Mouse (Mus musculus) lung, embryonic 14.5 days (tissue): Measurements from ENCODE around the gene Stk10. TPM values are rescaled to one million over a fixed set of nuclear protein-coding genes. Genes with fewer than 3 reads are reported as not detected.
"Not testable (repeated sequence)": the region's sequence is repeated elsewhere in the genome, so short reads cannot be mapped to it uniquely, and the experiment has no call there.

ENCODE experiments used
- ATAC-seq: fragments of 200-750 bp; cut with Nextera tagmentation; 2 replicates; pipeline ENCODE4 v1.8.0; 2017; ENCODE audit warnings: mild to moderate bottlenecking, moderate TSS enrichment, moderate library complexity; ENCODE audit not compliant: insufficient read depth
- DNase-seq: peaks from one replicate; pipeline ENCODE4 v3.0.0-alpha.2; 2015
- H3K27ac ChIP-seq: fragments of 300-500 bp; sonication (generic); 2 replicates; pipeline ENCODE4 v1.5.1; 2014; ENCODE audit warnings: low read depth, mild to moderate bottlenecking, moderate library complexity
- H3K27me3 ChIP-seq: fragments of 300-500 bp; sonication (generic); 2 replicates; pipeline ENCODE4 v1.6.1; 2014; ENCODE audit warnings: low read length, control low read depth; ENCODE audit not compliant: insufficient read depth
- H3K36me3 ChIP-seq: fragments of 300-500 bp; sonication (generic); 2 replicates; pipeline ENCODE4 v1.6.1; 2014; ENCODE audit warnings: control low read depth; ENCODE audit not compliant: insufficient read depth
- H3K4me1 ChIP-seq: fragments of 300-500 bp; sonication (generic); 2 replicates; pipeline ENCODE4 v1.6.1; 2014; ENCODE audit warnings: antibody characterized with exemption, control low read depth; ENCODE audit not compliant: insufficient read depth
- H3K4me2 ChIP-seq: fragments of 300-500 bp; sonication (generic); 2 replicates; pipeline ENCODE4 v1.6.1; 2014; ENCODE audit warnings: mild to moderate bottlenecking
- H3K4me3 ChIP-seq: fragments of 300-500 bp; sonication (generic); 2 replicates; pipeline ENCODE4 v1.5.1; 2014; ENCODE audit warnings: low read depth, low read length
- H3K9ac ChIP-seq: fragments of 300-500 bp; sonication (generic); 2 replicates; pipeline ENCODE4 v1.6.1; 2014
- H3K9me3 ChIP-seq: fragments of 300-500 bp; sonication (generic); 2 replicates; pipeline ENCODE4 v1.6.1; 2016; ENCODE audit warnings: low read depth, low read length, control low read depth
- CTCF ChIP-seq: IDR thresholded peaks from 2 replicates; pipeline ENCODE4 v1.5.1; 2016; ENCODE audit warnings: antibody characterized with exemption, low read depth
- WGBS: fragments of 180-500 bp; shearing (Covaris S2); extraction: QIAGEN DNeasy Blood & Tissue Kit; methylation state at CpG from one replicate; pipeline ENCODE4 v1.1.7; 2014; 5-methylcytosine and 5-hydroxymethylcytosine counted together
- polyA plus RNA-seq: library from polyadenylated mRNA; unstranded; fragments of >200 nt; fragmentation: Nextera tagmentation; extraction: Ambion mirVana; gene quantifications from 2 replicates; pipeline ENCODE4 v1.2.1, GENCODE M21; 2014

Stk10 gene
- polyA plus RNA-seq, 1 experiment from 2014 or later, result 2.0 TPM

GRCm38 (mm10) chr11:32616091-32616490, 83.0 kb downstream of the Stk10 start:
- H3K4me2 ChIP-seq, result no peak overlapping the region; the same call in 1 of the 2 replicates

GRCm38 (mm10) chr11:32618036-32618435, 84.9 kb downstream of the Stk10 start:
- TF ChIP-seq CTCF, result no peak
- peaks cover 9% of the 10 kb centered on the region for H3K4me1 ChIP-seq
- H3K4me2 ChIP-seq, result no peak overlapping the region
- DNase-seq, result no peak
- ATAC-seq, result no peak
- H3K4me3 ChIP-seq, result no peak overlapping the region
- WGBS, result 78% methylated on average over 1 of the region's 1 CpGs
- H3K27me3 ChIP-seq, result no peaks in the 10 kb centered on the region
- H3K9me3 ChIP-seq, result no peaks in the 10 kb centered on the region
- 0 out of 2 replicates have a peak, but pooled peaks cover 4% of the 10 kb centered on the region for H3K36me3 ChIP-seq
- H3K27ac ChIP-seq, result no peak overlapping the region
- H3K9ac ChIP-seq, result no peak overlapping the region

More at GRCm38 (mm10) chr11:32616091-32616490, 83.0 kb downstream of the Stk10 start:
- Histone ChIP-seq H3K27me3 (no peaks in the 10 kb centered on the region), H3K27ac (no peak overlapping the region), H3K9me3 (no peaks in the 10 kb centered on the region), H3K4me3 (no peak overlapping the region), H3K36me3 (0 out of 2 replicates have a peak, but pooled peaks cover 4% of the 10 kb centered on the region), H3K4me1 (peaks cover 9% of the 10 kb centered on the region), H3K9ac (no peak overlapping the region)
- WGBS, result 59% methylated on average over 6 of the region's 6 CpGs
- ATAC-seq (no peak), DNase-seq (no peak)
- TF ChIP-seq CTCF, result no peak

GRCm38 (mm10) chr11:32618641-32619040, 85.5 kb downstream of the Stk10 start:
- not testable (repeated sequence) for H3K4me1 ChIP-seq, H3K4me3 ChIP-seq, H3K9me3 ChIP-seq, H3K36me3 ChIP-seq, DNase-seq, H3K27me3 ChIP-seq, H3K4me2 ChIP-seq, H3K9ac ChIP-seq, ATAC-seq
- peak; percentile 38 for TF ChIP-seq CTCF
- H3K27ac ChIP-seq, result peak overlapping the region; percentile 85; the same call in 1 of the 2 replicates
- 80% methylated on average over 5 of the region's 5 CpGs for WGBS

- no peak overlapping the region for H3K4me2 ChIP-seq
- WGBS, result 27% methylated on average over 8 of the region's 8 CpGs
- no peak for TF ChIP-seq CTCF
Observed at GRCm38 (mm10) chr11:32619257-32619816, 86.2 kb downstream of the Stk10 start.

GRCm38 (mm10) chr11:32619866-32620456, 86.9 kb downstream of the Stk10 start:
- peak overlapping the region; percentile 85 for H3K27ac ChIP-seq
- H3K36me3 ChIP-seq, result 0 out of 2 replicates have a peak, but pooled peaks cover 4% of the 10 kb centered on the region
- no peaks in the 10 kb centered on the region for H3K27me3 ChIP-seq
- no peak for TF ChIP-seq CTCF
- DNase-seq (no peak), ATAC-seq (no peak)
- peaks cover 9% of the 10 kb centered on the region for H3K4me1 ChIP-seq
- no peak overlapping the region for H3K4me2 ChIP-seq
- no peak overlapping the region for H3K9ac ChIP-seq
- H3K4me3 ChIP-seq, result no peak overlapping the region
- no peaks in the 10 kb centered on the region for H3K9me3 ChIP-seq
- 64% methylated on average over 6 of the region's 6 CpGs for WGBS

More at GRCm38 (mm10) chr11:32619257-32619816, 86.2 kb downstream of the Stk10 start:
- Histone ChIP-seq H3K27me3 (no peaks in the 10 kb centered on the region), H3K9me3 (no peaks in the 10 kb centered on the region), H3K36me3 (0 out of 2 replicates have a peak, but pooled peaks cover 4% of the 10 kb centered on the region), H3K4me1 (peaks cover 9% of the 10 kb centered on the region), H3K27ac (peak overlapping the region; percentile 85), H3K4me3 (no peak overlapping the region), H3K9ac (no peak overlapping the region)
- ATAC-seq, result peak; percentile 89
- peak; percentile 88 for DNase-seq

- Histone ChIP-seq H3K9me3 (no peaks in the 10 kb centered on the region), H3K4me2 (no peak overlapping the region), H3K27ac (no peak overlapping the region), H3K27me3 (no peaks in the 10 kb centered on the region), H3K4me3 (no peak overlapping the region), H3K36me3 (0 out of 2 replicates have a peak, but pooled peaks cover 4% of the 10 kb centered on the region), H3K4me1 (peaks cover 9% of the 10 kb centered on the region), H3K9ac (no peak overlapping the region)
- no peak for TF ChIP-seq CTCF
- WGBS, result 71% methylated on average over 12 of the region's 12 CpGs
- DNase-seq (no peak), ATAC-seq (no peak)
Observed at GRCm38 (mm10) chr11:32621831-32622478, 88.8 kb downstream of the Stk10 start.
